Mouse (Mus musculus): ENCODE measurements at regions not wholly inside any gene's neighbourhood (a gene's known extent, or its start where the extent isn't known, plus 50 kb on each side); places are given as distances from the start of the nearest gene placed in this dataset.

DNA sequence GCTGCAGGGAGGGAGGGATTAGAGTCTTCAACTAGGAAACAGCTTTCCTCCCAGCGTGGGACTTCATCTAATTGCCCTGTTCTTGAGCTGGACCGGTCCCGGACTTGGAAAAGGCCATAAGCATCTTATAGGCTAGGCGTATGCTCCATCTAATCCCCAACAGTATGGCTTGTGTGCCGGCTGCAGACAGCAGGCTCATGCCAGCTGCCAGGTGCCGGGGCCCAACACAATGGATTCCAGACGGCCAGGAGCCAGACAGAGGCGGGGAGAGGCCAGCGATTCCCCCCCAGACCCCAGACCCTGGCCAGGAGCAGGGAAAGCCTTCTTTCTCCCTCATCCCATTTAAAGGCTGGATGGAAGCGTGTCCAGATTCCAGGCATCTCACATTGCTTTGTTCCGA is 198.4 kb upstream of the Rreb1 start:
- Histone ChIP-seq H3K4me2 (no peak overlapping the region), H3K4me1 (replicated peaks) (no peaks in the 10 kb centered on the region), H3K4me3 (no peak overlapping the region), H3K9me3 (replicated peaks) (no peaks in the 10 kb centered on the region), H3K9ac (no peak overlapping the region), H3K27ac (no peak overlapping the region), H3K36me3 (no peaks in the 10 kb centered on the region), H3K27me3 (no peaks in the 10 kb centered on the region)
- no peak for ATAC-seq (replicated peaks; ENCODE audit: insufficient number of reproducible peaks, insufficient read depth, low FRiP score, low read depth)
- WGBS = 60% methylated on average over 11 of the region's 11 CpGs

- Histone ChIP-seq H3K4me3 (no peak overlapping the region), H3K9me3 (replicated peaks) (no peaks in the 10 kb centered on the region), H3K9ac (no peak overlapping the region), H3K27me3 (no peaks in the 10 kb centered on the region), H3K4me2 (no peak overlapping the region), H3K4me1 (replicated peaks) (no peaks in the 10 kb centered on the region), H3K27ac (no peak overlapping the region), H3K36me3 (no peaks in the 10 kb centered on the region)
- 83% methylated on average over 2 of the region's 2 CpGs for WGBS
- ATAC-seq (replicated peaks; ENCODE audit: insufficient number of reproducible peaks, insufficient read depth, low FRiP score, low read depth) = no peak
Measured at GRCm38 (mm10) chr13:37580806-37581205, 197.4 kb upstream of the Rreb1 start.

- H3K27me3 ChIP-seq = no peaks in the 10 kb centered on the region
- H3K9me3 ChIP-seq (replicated peaks) = no peaks in the 10 kb centered on the region
- no peaks in the 10 kb centered on the region for H3K36me3 ChIP-seq
- H3K4me1 ChIP-seq (replicated peaks) = no peaks in the 10 kb centered on the region
- H3K4me3 ChIP-seq = no peak overlapping the region
- WGBS = 67% methylated on average over 6 of the region's 6 CpGs
- no peak overlapping the region for H3K4me2 ChIP-seq
- H3K9ac ChIP-seq = no peak overlapping the region
- no peak overlapping the region for H3K27ac ChIP-seq
- no peak for ATAC-seq (replicated peaks; ENCODE audit: insufficient number of reproducible peaks, insufficient read depth, low FRiP score, low read depth)
Measured at GRCm38 (mm10) chr13:37581374-37581773, 196.8 kb upstream of the Rreb1 start.

DNA sequence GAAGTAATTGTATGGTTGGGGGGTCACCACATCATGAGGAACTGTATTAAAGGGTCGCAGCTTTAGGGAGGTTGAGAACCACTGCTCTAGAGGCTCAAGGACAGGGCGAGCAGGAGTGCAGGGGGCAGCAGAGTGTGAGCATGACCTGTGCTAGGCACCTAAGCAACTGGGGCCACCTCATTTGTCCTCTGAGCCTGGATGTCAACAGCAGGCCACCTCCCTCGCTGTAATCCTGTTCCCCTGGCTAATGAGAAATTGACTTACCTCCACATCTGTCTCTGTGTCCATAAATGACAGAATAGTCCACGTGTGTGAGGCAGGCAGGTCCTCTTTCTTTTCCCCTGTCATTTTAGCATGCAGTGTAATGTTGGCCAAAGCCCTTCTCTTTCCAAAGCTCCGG is 192.7 kb upstream of the Rreb1 start:
- no peaks in the 10 kb centered on the region for H3K4me1 ChIP-seq (replicated peaks)
- H3K9me3 ChIP-seq (replicated peaks) = no peaks in the 10 kb centered on the region
- H3K27me3 ChIP-seq = no peaks in the 10 kb centered on the region
- no peaks in the 10 kb centered on the region for H3K36me3 ChIP-seq
- no peak overlapping the region for H3K9ac ChIP-seq
- 79% methylated on average over 5 of the region's 5 CpGs for WGBS
- no peak overlapping the region for H3K4me2 ChIP-seq
- H3K4me3 ChIP-seq = no peak overlapping the region
- ATAC-seq (replicated peaks; ENCODE audit: insufficient number of reproducible peaks, insufficient read depth, low FRiP score, low read depth) = no peak
- H3K27ac ChIP-seq = no peak overlapping the region

DNA sequence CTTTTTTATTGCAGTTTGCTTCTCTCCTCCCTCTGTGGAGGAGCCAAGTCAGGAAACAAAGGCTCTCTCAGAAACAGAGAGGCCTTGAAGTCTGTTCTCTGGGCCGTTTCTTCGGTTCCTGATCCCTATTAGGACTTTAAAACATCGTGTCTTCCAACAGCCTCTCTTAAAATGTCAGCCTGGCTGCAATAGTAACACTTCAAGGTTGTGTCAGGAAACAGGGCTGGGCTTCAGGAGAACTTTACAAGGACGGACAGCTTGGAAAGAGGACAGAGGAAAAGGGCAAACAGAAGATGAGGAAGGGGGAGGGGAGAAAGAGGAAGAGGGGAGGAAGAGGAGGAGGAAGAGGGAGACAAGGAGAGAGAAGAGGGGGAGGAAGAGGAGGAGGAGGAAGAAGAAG is 191.7 kb upstream of the Rreb1 start:
- Histone ChIP-seq H3K36me3 (no peaks in the 10 kb centered on the region), H3K4me3 (no peak overlapping the region), H3K27me3 (no peaks in the 10 kb centered on the region), H3K9me3 (replicated peaks) (no peaks in the 10 kb centered on the region), H3K4me2 (no peak overlapping the region), H3K27ac (no peak overlapping the region), H3K4me1 (replicated peaks) (no peaks in the 10 kb centered on the region), H3K9ac (no peak overlapping the region)
- 49% methylated on average over 4 of the region's 4 CpGs for WGBS
- no peak for ATAC-seq (replicated peaks; ENCODE audit: insufficient number of reproducible peaks, insufficient read depth, low FRiP score, low read depth)

DNA sequence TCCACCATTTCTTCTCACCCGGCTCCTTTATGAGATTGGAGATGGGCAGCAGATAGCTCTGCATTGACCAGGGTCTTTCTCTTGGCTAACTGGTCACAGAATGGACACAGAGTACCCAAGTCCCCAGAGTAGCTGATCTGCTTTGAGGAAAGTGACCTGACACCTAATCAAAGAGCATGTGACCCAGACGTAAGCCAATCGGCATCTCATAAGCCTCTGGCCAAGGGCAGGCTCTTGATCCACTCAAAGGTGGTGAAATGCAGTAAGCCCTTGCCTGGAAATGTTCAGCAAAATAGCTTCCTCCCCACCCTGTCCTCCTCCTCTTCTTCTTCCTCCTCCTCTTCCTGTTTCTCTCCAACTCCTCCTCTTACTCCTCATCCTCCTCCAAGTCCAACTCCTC is 190.3 kb upstream of the Rreb1 start:
- 59% methylated on average over 3 of the region's 3 CpGs for WGBS

DNA sequence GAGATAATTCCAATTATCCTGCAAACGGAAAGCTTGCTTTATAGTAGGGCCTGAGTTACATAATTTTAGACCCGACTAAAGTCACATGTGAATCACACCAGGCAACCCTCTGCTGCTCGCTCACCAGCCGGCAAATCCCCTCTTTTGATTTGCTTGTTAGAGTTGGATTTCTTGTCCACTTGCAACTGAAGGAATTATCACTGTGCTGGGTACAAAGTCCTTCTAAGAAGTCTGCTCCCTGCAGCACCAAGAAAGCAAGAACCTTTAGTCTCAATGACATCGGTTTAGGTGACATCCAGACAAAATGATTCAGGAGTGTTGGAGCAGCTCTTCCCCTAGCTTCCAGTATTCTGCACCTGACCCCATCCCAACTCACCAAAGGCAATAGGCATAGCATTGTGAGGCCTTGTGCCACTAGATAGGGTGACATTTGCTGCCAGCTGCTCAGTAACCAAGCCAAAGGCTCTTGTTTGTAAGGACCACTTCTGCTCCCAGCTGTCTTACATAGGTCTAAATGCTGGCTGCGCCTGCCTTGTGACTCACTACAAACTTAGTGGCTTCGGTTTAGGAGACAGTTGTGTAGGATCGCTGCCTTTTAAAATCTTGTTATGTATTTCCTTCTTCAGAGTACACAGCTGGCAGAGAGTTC is 189.5 kb upstream of the Rreb1 start:
- H3K36me3 ChIP-seq = no peaks in the 10 kb centered on the region
- no peak overlapping the region for H3K4me3 ChIP-seq
- no peaks in the 10 kb centered on the region for H3K27me3 ChIP-seq
- no peaks in the 10 kb centered on the region for H3K4me1 ChIP-seq (replicated peaks)
- H3K4me2 ChIP-seq = no peak overlapping the region
- 84% methylated on average over 8 of the region's 8 CpGs for WGBS
- no peaks in the 10 kb centered on the region for H3K9me3 ChIP-seq (replicated peaks)
- ATAC-seq (replicated peaks; ENCODE audit: insufficient number of reproducible peaks, insufficient read depth, low FRiP score, low read depth) = no peak
- no peak overlapping the region for H3K9ac ChIP-seq
- H3K27ac ChIP-seq = no peak overlapping the region

More for the DNA sequence above, 190.3 kb upstream of the Rreb1 start:
- no peaks in the 10 kb centered on the region for H3K27me3 ChIP-seq
- no peak for ATAC-seq (replicated peaks; ENCODE audit: insufficient number of reproducible peaks, insufficient read depth, low FRiP score, low read depth)
- no peaks in the 10 kb centered on the region for H3K36me3 ChIP-seq
- no peak overlapping the region for H3K27ac ChIP-seq
- H3K4me2 ChIP-seq = no peak overlapping the region
- H3K9me3 ChIP-seq (replicated peaks) = no peaks in the 10 kb centered on the region
- no peak overlapping the region for H3K4me3 ChIP-seq
- no peaks in the 10 kb centered on the region for H3K4me1 ChIP-seq (replicated peaks)
- H3K9ac ChIP-seq = no peak overlapping the region

DNA sequence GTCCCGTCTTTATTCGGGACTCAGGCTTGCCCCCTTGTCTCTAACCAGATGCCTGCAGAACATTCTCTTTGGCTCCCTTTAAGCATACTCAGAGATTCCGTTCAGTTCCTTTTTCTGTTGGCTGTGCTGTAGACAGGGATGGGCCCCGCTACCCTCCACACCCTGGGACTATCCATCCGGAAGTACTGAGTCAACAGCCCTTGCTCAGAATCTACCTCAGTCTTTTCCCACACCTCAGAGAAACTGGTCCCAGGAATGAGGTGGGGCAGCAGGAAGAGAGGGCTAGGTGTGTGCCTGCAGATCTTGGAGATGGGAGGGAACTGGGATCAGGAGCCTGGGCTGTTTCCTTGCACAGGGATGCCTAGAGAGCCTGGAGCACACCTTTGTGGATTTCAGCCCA is 186.1 kb upstream of the Rreb1 start:
- WGBS = 76% methylated on average over 5 of the region's 5 CpGs
- ATAC-seq (replicated peaks; ENCODE audit: insufficient number of reproducible peaks, insufficient read depth, low FRiP score, low read depth) = no peak
- Histone ChIP-seq H3K4me2 (no peak overlapping the region), H3K9me3 (replicated peaks) (no peaks in the 10 kb centered on the region), H3K4me1 (replicated peaks) (no peaks in the 10 kb centered on the region; the same call in 1 of the 2 replicates), H3K27ac (no peak overlapping the region), H3K36me3 (no peaks in the 10 kb centered on the region), H3K4me3 (no peak overlapping the region), H3K27me3 (no peaks in the 10 kb centered on the region), H3K9ac (no peak overlapping the region)

GRCm38 (mm10) chr13:37595196-37595595 is 183.0 kb upstream of the Rreb1 start:
- H3K9me3 ChIP-seq (replicated peaks) = no peaks in the 10 kb centered on the region
- peak overlapping the region; percentile 55 for H3K27ac ChIP-seq
- H3K4me3 ChIP-seq = no peak overlapping the region
- WGBS = 39% methylated on average over 8 of the region's 8 CpGs
- no peak overlapping the region for H3K4me2 ChIP-seq
- H3K27me3 ChIP-seq = no peaks in the 10 kb centered on the region
- no peaks in the 10 kb centered on the region for H3K36me3 ChIP-seq
- H3K4me1 ChIP-seq (replicated peaks) = peaks cover 11% of the 10 kb centered on the region
- no peak for ATAC-seq (replicated peaks; ENCODE audit: insufficient number of reproducible peaks, insufficient read depth, low FRiP score, low read depth)
- H3K9ac ChIP-seq = no peak overlapping the region

- Histone ChIP-seq H3K36me3 (no peaks in the 10 kb centered on the region), H3K27ac (no peak overlapping the region), H3K27me3 (no peaks in the 10 kb centered on the region), H3K4me1 (replicated peaks) (peaks cover 28% of the 10 kb centered on the region), H3K4me2 (no peak overlapping the region), H3K9ac (no peak overlapping the region), H3K4me3 (no peak overlapping the region), H3K9me3 (replicated peaks) (no peaks in the 10 kb centered on the region)
- no peak for ATAC-seq (replicated peaks; ENCODE audit: insufficient number of reproducible peaks, insufficient read depth, low FRiP score, low read depth)
- WGBS = 69% methylated on average over 8 of the region's 8 CpGs
Measured at GRCm38 (mm10) chr13:37597575-37597974, 180.6 kb upstream of the Rreb1 start.

DNA sequence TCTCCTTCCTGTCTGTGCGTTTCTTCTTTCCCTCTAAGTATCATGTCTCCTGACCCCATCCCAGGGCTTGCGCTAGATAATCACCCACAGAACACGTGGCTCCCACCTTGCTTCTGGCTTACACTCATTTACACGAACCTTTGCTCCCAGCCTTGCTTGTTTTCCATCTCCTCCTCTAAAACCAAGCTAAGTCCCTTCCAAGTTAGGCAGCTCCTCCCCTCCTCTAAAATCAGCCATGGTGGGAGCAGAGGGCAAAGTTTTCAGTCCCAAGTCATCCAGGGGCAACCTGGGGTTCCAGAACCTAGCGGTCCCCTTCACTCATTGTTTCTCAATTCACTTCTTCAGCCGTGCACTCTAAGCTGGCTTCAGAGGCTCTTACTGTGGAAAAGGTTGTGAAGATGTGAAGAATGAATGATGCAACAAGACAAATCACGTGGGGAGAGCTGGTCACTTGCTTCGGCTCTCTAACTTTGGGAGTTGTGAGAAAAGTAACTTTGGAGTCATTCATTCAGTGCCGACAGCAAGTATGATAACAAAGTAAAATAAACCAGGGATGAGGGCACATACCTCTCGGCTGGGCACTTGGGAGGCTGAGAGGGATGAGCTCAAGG is 179.9 kb upstream of the Rreb1 start:
- 56% methylated on average over 10 of the region's 10 CpGs for WGBS
- no peak overlapping the region for H3K4me3 ChIP-seq
- no peak overlapping the region for H3K9ac ChIP-seq
- H3K36me3 ChIP-seq = no peaks in the 10 kb centered on the region
- peaks cover 35% of the 10 kb centered on the region for H3K4me1 ChIP-seq (replicated peaks)
- no peak overlapping the region for H3K27ac ChIP-seq
- ATAC-seq (replicated peaks; ENCODE audit: insufficient number of reproducible peaks, insufficient read depth, low FRiP score, low read depth) = no peak
- no peak overlapping the region for H3K4me2 ChIP-seq
- no peaks in the 10 kb centered on the region for H3K9me3 ChIP-seq (replicated peaks)
- H3K27me3 ChIP-seq = no peaks in the 10 kb centered on the region

GRCm38 (mm10) chr13:37599679-37600078 is 178.5 kb upstream of the Rreb1 start:
- Histone ChIP-seq H3K36me3 (no peaks in the 10 kb centered on the region), H3K27ac (no peak overlapping the region), H3K4me1 (replicated peaks) (peaks cover 45% of the 10 kb centered on the region), H3K9me3 (replicated peaks) (no peaks in the 10 kb centered on the region), H3K4me3 (no peak overlapping the region), H3K9ac (no peak overlapping the region), H3K27me3 (no peaks in the 10 kb centered on the region), H3K4me2 (no peak overlapping the region)
- 86% methylated on average over 1 of the region's 1 CpGs for WGBS
- ATAC-seq (replicated peaks; ENCODE audit: insufficient number of reproducible peaks, insufficient read depth, low FRiP score, low read depth) = no peak

Measured in heart, embryonic 15.5 days (tissue).